Mouse (Mus musculus) B cell, adult 2 months (primary cell): ENCODE measurements around the gene Cdh10.

Experiments used
- DNase-seq, 2 experiments: peaks; one replicate each; pipeline ENCODE4 v3.0.0; 2022

Cdh10 gene

GRCm38 (mm10) chr15:18984891-18985290 is 166.1 kb downstream of the Cdh10 start:
- DNase-seq: no peak

- no peak for DNase-seq
Observed at GRCm38 (mm10) chr15:18987671-18988070, 168.9 kb downstream of the Cdh10 start.

- no peak for DNase-seq
Observed at GRCm38 (mm10) chr15:18993512-18993911, 174.8 kb downstream of the Cdh10 start.

- DNase-seq: no peak
Observed at GRCm38 (mm10) chr15:18994294-18994693, 175.5 kb downstream of the Cdh10 start.

GRCm38 (mm10) chr15:19010829-19011228 is 192.1 kb downstream of the Cdh10 start:
- no peak for DNase-seq

- DNase-seq: no peak
Observed at GRCm38 (mm10) chr15:19032983-19033382, 214.2 kb downstream of the Cdh10 start.

- DNase-seq: no peak
Observed at GRCm38 (mm10) chr15:19040077-19040476, 221.3 kb downstream of the Cdh10 start.
